Mouse (Mus musculus) retina, postnatal 7 days (tissue): ENCODE data around the gene A630023A22Rik.
A peak's percentile ranks its signal among the peaks of the same experiment; 100 is the strongest.

Experiments
- DNase-seq: peaks from one replicate; pipeline ENCODE4 v3.0.0-alpha.2; 2012; ENCODE audit warnings: low read depth, low spot score

A630023A22Rik gene

DNA sequence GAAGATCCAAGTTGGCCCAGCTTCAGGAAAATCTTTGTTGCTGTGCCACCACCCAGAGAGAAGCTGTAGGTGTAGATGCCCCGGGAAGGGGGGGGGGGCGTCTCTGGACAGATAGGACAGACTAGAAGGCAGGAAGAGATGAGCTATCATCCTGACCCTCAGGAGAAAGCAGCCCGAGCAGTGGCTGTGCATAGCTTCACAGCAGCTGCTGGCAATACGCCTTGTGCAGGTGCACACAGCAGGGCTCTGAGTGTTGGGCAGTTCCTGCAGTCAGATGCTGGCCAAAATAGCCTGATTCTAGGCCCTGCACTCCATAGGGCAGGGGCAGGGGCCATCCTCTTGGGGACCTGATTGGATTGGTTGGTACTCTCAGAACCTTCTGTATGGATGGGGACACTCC, 15.7 kb downstream of the A630023A22Rik start:
- DNase-seq = no peak

DNA sequence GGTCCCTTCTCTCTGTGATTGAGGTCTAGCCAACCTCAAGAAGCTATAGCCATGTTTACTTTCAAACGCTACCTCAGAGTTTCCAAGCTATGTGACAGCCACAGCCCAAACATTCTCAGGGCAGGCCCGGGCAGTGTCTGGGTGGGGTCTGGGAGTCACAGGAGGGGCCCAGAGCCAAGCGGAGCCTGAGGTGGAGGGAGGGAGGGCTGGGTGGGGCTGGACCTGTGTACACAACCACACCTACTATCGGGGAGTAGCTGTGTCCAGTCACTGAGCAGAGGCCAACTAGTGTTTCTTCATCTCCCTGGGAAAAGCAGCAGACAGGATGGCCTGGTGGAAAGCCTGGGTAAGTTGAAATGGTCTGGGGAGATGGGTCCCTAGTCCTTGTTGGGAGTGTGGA, 16.8 kb downstream of the A630023A22Rik start, which contains the start of gene Anxa8:
TSS of gene Anxa8 (plus strand) at position 251 of the 400 bp plus-strand sequence.
- no peak for DNase-seq

GRCm38 (mm10) chr14:34080321-34080997, 22.1 kb downstream of the A630023A22Rik start:
- DNase-seq = peak; percentile 79

- no peak for DNase-seq
Measured at GRCm38 (mm10) chr14:34078293-34078692, 24.3 kb downstream of the A630023A22Rik start.

GRCm38 (mm10) chr14:34077222-34077621, 25.3 kb downstream of the A630023A22Rik start:
- no peak for DNase-seq

GRCm38 (mm10) chr14:34075346-34075745, 27.2 kb downstream of the A630023A22Rik start:
- no peak for DNase-seq

DNA sequence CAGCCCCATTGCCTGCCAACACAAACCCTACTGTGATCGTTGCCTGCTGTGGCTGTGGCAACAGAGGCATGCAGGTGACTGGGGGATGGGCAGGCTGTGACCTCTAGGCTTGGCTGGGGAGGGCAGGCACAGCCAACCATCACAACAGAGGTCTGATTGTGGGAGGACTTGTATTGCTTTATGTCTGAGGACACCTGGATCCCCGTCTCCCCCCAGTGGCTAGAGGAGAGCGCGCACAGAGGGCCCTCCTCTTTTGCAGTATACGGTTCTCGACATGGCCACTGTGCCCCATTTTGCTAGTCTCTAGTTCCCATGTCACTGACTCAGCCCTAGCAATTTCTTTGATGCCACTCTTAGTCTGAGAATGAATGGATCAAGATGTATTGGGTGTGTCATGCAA, 30.9 kb downstream of the A630023A22Rik start:
- no peak for DNase-seq

DNA sequence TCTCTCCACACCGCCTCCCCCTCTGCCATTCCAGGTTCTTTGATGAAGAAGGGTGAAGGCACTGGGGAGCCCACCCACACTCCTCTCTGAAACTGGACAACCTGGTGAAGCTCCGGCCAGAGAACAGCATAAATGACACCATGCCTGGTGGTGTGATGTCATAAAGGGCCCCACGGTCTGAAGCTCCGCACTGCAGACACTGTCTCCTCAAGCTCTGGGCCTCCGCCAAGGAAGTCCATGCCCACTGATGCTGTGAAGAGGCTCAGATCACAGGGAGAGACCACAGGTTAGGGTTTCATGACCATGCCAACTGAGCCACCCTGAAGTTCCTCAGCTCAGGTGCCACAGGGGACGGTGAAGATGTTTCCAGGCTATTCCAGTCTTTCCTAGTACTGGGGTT, 50.0 kb downstream of the A630023A22Rik start, which contains the start of gene Antxrl:
TSS of gene Antxrl (plus strand) at position 192 of the 400 bp plus-strand sequence.
- DNase-seq = no peak

DNA sequence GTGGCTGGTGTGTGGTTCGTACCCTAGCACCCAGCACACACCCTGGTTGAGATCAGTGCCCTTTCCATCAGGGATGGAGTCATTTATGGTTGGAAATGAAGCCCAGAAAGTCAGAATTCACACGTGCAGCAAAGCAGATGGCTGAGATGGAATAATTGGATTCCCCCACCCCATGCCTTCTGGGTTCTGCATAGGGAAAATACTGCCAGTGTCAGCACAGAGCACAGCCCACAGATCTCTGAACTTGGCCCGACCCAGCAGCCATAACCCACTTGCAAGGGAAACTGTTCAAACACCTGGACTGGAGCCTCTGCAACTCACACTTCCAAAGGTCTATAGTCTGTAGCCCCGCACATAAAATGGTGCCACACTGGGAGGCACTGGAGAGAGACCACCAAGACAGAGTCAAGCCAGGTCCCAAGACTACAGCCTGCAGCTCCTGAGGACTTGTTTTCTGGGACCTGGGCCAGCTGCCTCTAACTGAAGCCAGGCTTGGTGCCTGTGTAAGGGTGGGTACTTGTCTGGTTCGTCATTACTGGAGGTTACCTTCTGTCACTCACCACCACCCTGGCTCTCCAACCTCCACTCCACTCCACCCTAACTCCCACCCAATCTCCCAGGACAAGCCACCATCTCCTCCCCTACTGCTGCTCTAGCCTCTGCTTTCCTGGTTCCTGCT, 52.3 kb downstream of the A630023A22Rik start:
- no peak for DNase-seq

- no peak for DNase-seq
Measured at GRCm38 (mm10) chr14:34043341-34043740, 59.2 kb downstream of the A630023A22Rik start.

DNA sequence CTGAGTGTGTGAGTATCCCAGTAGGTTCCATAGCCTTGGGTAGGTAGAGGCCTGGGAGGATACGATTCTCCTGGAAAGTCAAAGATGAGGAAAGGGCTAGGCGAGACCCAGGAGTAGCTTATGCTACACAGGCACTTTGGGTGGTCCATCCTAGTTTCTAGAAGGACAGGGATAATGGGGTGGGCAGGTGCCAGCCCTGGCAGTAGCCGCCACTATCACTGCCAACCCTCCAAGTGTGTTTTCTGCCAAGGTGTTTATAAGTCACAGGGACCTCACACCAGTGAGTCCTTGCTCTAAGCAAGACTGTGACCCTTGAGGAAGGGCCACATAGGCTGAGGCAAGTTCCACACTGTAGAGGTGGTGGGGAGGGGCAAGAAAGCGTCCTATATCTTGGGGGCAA, 61.3 kb downstream of the A630023A22Rik start:
- no peak for DNase-seq

- peak; percentile 67 for DNase-seq
Measured at GRCm38 (mm10) chr14:34033841-34034610, 68.5 kb downstream of the A630023A22Rik start.

DNA sequence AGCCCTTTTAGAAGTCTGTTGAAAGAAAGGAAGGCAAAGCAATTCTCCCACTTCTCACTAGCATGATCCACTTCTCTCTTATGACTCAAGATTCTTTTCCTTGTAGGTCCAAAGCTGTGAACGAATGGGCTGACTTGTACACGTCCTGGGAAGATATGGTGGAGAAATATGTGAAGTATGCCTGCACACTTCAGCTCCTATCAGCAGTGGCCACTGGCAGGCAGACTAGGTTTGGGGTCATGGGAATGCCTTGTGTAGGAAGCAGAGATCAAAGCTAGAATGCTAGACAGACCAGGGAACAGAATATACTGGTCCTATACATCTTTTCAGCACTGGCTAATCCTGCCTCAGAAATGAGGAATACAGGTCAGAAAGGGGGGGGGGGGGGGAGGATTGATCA, 75.8 kb downstream of the A630023A22Rik start:
- no peak for DNase-seq

GRCm38 (mm10) chr14:34016938-34017337, 85.6 kb downstream of the A630023A22Rik start:
- DNase-seq = no peak

GRCm38 (mm10) chr14:34016381-34016780, 86.2 kb downstream of the A630023A22Rik start, which contains the start of gene Gm5460:
Gene Gm5460 (plus strand): TSS chr14:34016758.
- no peak for DNase-seq

GRCm38 (mm10) chr14:34015063-34015462, 87.5 kb downstream of the A630023A22Rik start, which contains the start of gene Gm30083:
Gene Gm30083 (minus strand): TSS chr14:34015182.
- no peak for DNase-seq

- no peak for DNase-seq
Measured at GRCm38 (mm10) chr14:34002358-34002757, 100.2 kb downstream of the A630023A22Rik start.

DNA sequence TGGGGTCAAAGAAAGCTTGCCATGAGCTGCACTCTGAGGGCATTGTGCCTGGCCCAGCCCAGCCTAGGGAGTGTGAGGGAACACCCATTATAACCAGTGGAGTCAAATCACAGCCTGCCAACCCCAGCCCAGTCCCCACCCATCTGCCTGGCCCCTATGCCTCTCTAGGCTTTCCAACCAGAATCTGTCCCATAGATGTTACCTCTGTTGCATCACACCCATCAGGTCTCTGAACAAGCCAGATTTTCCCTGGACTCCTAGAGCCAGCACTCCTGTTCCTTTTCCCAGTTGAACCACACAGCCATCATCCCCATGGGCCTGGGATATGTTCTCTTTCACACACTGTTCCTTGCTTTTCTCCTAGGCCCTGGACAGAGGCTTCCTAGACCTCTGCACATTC, 101.1 kb downstream of the A630023A22Rik start:
- no peak for DNase-seq
